Mouse (Mus musculus): ENCODE measurements around the gene Tnfrsf23. TPM values are rescaled to one million over a fixed set of nuclear protein-coding genes. Genes with fewer than 3 reads are reported as not detected.

Tnfrsf23 gene
- 1.6 and 1.9 TPM in 2 replicates for polyA plus RNA-seq (2015; fragmentation: Nextera tagmentation; extraction: Ambion mirVana)

GRCm38 (mm10) chr7:143685359-143686067, at the start of gene Tnfrsf23:
Gene Tnfrsf23 (minus strand): TSS chr7:143685872.
- ATAC-seq (ENCODE audit: low FRiP score, low TSS enrichment), result peak; percentile 94
- WGBS, result 1% methylated on average over 35 of the region's 35 CpGs

GRCm38 (mm10) chr7:143733746-143734145, 48.1 kb upstream of the Tnfrsf23 start:
- H3K9me3 ChIP-seq (ENCODE audit: low read length), result no peaks in the 10 kb centered on the region
- peaks cover 5% of the 10 kb centered on the region; the same call in 1 of the 2 replicates for H3K36me3 ChIP-seq (ENCODE audit: insufficient read depth, low read length)
- ATAC-seq (ENCODE audit: low FRiP score, low TSS enrichment), result no peak
- H3K27me3 ChIP-seq (ENCODE audit: insufficient read depth, low read length), result no peaks in the 10 kb centered on the region
- peaks cover 24% of the 10 kb centered on the region for H3K4me1 ChIP-seq (ENCODE audit: insufficient read depth, low read length)
- H3K4me3 ChIP-seq (ENCODE audit: low read length), result no peak overlapping the region
- WGBS, result 92% methylated on average over 4 of the region's 4 CpGs
- no peak overlapping the region for H3K4me2 ChIP-seq (replicated peaks; ENCODE audit: low read depth, low read length)
- no peak overlapping the region for H3K27ac ChIP-seq (ENCODE audit: low read length)
- H3K9ac ChIP-seq (replicated peaks; ENCODE audit: low read length), result no peak overlapping the region

More at GRCm38 (mm10) chr7:143685359-143686067, at the start of gene Tnfrsf23:
- Histone ChIP-seq H3K27me3 (ENCODE audit: insufficient read depth, low read length) (no peaks in the 10 kb centered on the region), H3K4me1 (ENCODE audit: insufficient read depth, low read length) (0 out of 2 replicates have a peak, but pooled peaks cover 3% of the 10 kb centered on the region), H3K4me2 (replicated peaks; ENCODE audit: low read depth, low read length) (peak within 1 kb of the TSS; percentile 94), H3K9me3 (ENCODE audit: low read length) (no peaks in the 10 kb centered on the region), H3K9ac (replicated peaks; ENCODE audit: low read length) (peak within 1 kb of the TSS; percentile 61), H3K36me3 (ENCODE audit: insufficient read depth, low read length) (peaks cover 16% of the 10 kb centered on the region; the same call in 1 of the 2 replicates), H3K27ac (ENCODE audit: low read length) (no peak within 1 kb of the TSS), H3K4me3 (ENCODE audit: low read length) (peak within 1 kb of the TSS; percentile 56)

- 0 out of 2 replicates have a peak, but pooled peaks have one; percentile 21 for ATAC-seq (ENCODE audit: low FRiP score, low TSS enrichment)
- Histone ChIP-seq H3K27me3 (ENCODE audit: insufficient read depth, low read length) (no peaks in the 10 kb centered on the region), H3K9ac (replicated peaks; ENCODE audit: low read length) (no peak overlapping the region), H3K9me3 (ENCODE audit: low read length) (no peaks in the 10 kb centered on the region), H3K4me3 (ENCODE audit: low read length) (no peak overlapping the region), H3K36me3 (ENCODE audit: insufficient read depth, low read length) (peaks cover 5% of the 10 kb centered on the region; the same call in 1 of the 2 replicates), H3K4me2 (replicated peaks; ENCODE audit: low read depth, low read length) (no peak overlapping the region), H3K4me1 (ENCODE audit: insufficient read depth, low read length) (peaks cover 15% of the 10 kb centered on the region), H3K27ac (ENCODE audit: low read length) (no peak overlapping the region)
- WGBS, result 56% methylated on average over 10 of the region's 10 CpGs
These were observed 44.2 kb upstream of the Tnfrsf23 start for GRCm38 (mm10) chr7:143729886-143730285.

- Histone ChIP-seq H3K4me3 (ENCODE audit: low read length) (no peak overlapping the region), H3K27me3 (ENCODE audit: insufficient read depth, low read length) (no peaks in the 10 kb centered on the region), H3K4me2 (replicated peaks; ENCODE audit: low read depth, low read length) (no peak overlapping the region), H3K9me3 (ENCODE audit: low read length) (no peaks in the 10 kb centered on the region), H3K9ac (replicated peaks; ENCODE audit: low read length) (no peak overlapping the region), H3K36me3 (ENCODE audit: insufficient read depth, low read length) (no peaks in the 10 kb centered on the region), H3K4me1 (ENCODE audit: insufficient read depth, low read length) (peaks cover 18% of the 10 kb centered on the region), H3K27ac (ENCODE audit: low read length) (no peak overlapping the region)
- ATAC-seq (ENCODE audit: low FRiP score, low TSS enrichment), result no peak
- 80% methylated on average over 4 of the region's 4 CpGs for WGBS
These were observed 40.7 kb upstream of the Tnfrsf23 start for GRCm38 (mm10) chr7:143726396-143726795.

- Histone ChIP-seq H3K4me2 (replicated peaks; ENCODE audit: low read depth, low read length) (no peak overlapping the region), H3K9ac (replicated peaks; ENCODE audit: low read length) (no peak overlapping the region), H3K36me3 (ENCODE audit: insufficient read depth, low read length) (no peaks in the 10 kb centered on the region), H3K4me3 (ENCODE audit: low read length) (no peak overlapping the region), H3K4me1 (ENCODE audit: insufficient read depth, low read length) (0 out of 2 replicates have a peak, but pooled peaks cover 5% of the 10 kb centered on the region), H3K27ac (ENCODE audit: low read length) (peak overlapping the region; percentile 6; the same call in 1 of the 2 replicates), H3K27me3 (ENCODE audit: insufficient read depth, low read length) (no peaks in the 10 kb centered on the region), H3K9me3 (ENCODE audit: low read length) (no peaks in the 10 kb centered on the region)
- 82% methylated on average over 4 of the region's 4 CpGs for WGBS
- ATAC-seq (ENCODE audit: low FRiP score, low TSS enrichment), result peak; percentile 71; the same call in 1 of the 2 replicates
These were observed 38.2 kb upstream of the Tnfrsf23 start for GRCm38 (mm10) chr7:143723841-143724240.

GRCm38 (mm10) chr7:143722646-143723045, 37.0 kb upstream of the Tnfrsf23 start:
- 85% methylated on average over 5 of the region's 5 CpGs for WGBS
- no peaks in the 10 kb centered on the region for H3K27me3 ChIP-seq (ENCODE audit: insufficient read depth, low read length)
- H3K4me3 ChIP-seq (ENCODE audit: low read length), result no peak overlapping the region
- peaks cover 15% of the 10 kb centered on the region for H3K4me1 ChIP-seq (ENCODE audit: insufficient read depth, low read length)
- H3K4me2 ChIP-seq (replicated peaks; ENCODE audit: low read depth, low read length), result no peak overlapping the region
- no peaks in the 10 kb centered on the region for H3K36me3 ChIP-seq (ENCODE audit: insufficient read depth, low read length)
- no peak overlapping the region for H3K9ac ChIP-seq (replicated peaks; ENCODE audit: low read length)
- no peaks in the 10 kb centered on the region for H3K9me3 ChIP-seq (ENCODE audit: low read length)
- no peak for ATAC-seq (ENCODE audit: low FRiP score, low TSS enrichment)
- no peak overlapping the region for H3K27ac ChIP-seq (ENCODE audit: low read length)

GRCm38 (mm10) chr7:143717811-143718210, 32.1 kb upstream of the Tnfrsf23 start:
- H3K4me1 ChIP-seq (ENCODE audit: insufficient read depth, low read length), result peaks cover 20% of the 10 kb centered on the region
- no peaks in the 10 kb centered on the region for H3K27me3 ChIP-seq (ENCODE audit: insufficient read depth, low read length)
- peaks cover 16% of the 10 kb centered on the region for H3K36me3 ChIP-seq (ENCODE audit: insufficient read depth, low read length)
- H3K4me2 ChIP-seq (replicated peaks; ENCODE audit: low read depth, low read length), result no peak overlapping the region
- H3K27ac ChIP-seq (ENCODE audit: low read length), result peak overlapping the region; percentile 76
- WGBS, result 83% methylated on average over 1 of the region's 1 CpGs
- H3K4me3 ChIP-seq (ENCODE audit: low read length), result no peak overlapping the region
- H3K9me3 ChIP-seq (ENCODE audit: low read length), result no peaks in the 10 kb centered on the region
- peak; percentile 81 for ATAC-seq (ENCODE audit: low FRiP score, low TSS enrichment)
- no peak overlapping the region for H3K9ac ChIP-seq (replicated peaks; ENCODE audit: low read length)

GRCm38 (mm10) chr7:143713421-143713820, 27.7 kb upstream of the Tnfrsf23 start:
- Histone ChIP-seq H3K4me2 (replicated peaks; ENCODE audit: low read depth, low read length) (no peak overlapping the region), H3K9ac (replicated peaks; ENCODE audit: low read length) (no peak overlapping the region), H3K9me3 (ENCODE audit: low read length) (no peaks in the 10 kb centered on the region), H3K27ac (ENCODE audit: low read length) (no peak overlapping the region), H3K36me3 (ENCODE audit: insufficient read depth, low read length) (peaks cover 28% of the 10 kb centered on the region), H3K4me1 (ENCODE audit: insufficient read depth, low read length) (peaks cover 27% of the 10 kb centered on the region), H3K27me3 (ENCODE audit: insufficient read depth, low read length) (no peaks in the 10 kb centered on the region), H3K4me3 (ENCODE audit: low read length) (no peak overlapping the region)
- no peak for ATAC-seq (ENCODE audit: low FRiP score, low TSS enrichment)
- 69% methylated on average over 4 of the region's 4 CpGs for WGBS

- H3K36me3 ChIP-seq (ENCODE audit: insufficient read depth, low read length), result peaks cover 30% of the 10 kb centered on the region
- WGBS, result 78% methylated on average over 8 of the region's 8 CpGs
- no peak overlapping the region for H3K9ac ChIP-seq (replicated peaks; ENCODE audit: low read length)
- H3K4me2 ChIP-seq (replicated peaks; ENCODE audit: low read depth, low read length), result no peak overlapping the region
- no peaks in the 10 kb centered on the region for H3K9me3 ChIP-seq (ENCODE audit: low read length)
- H3K27ac ChIP-seq (ENCODE audit: low read length), result no peak overlapping the region
- H3K27me3 ChIP-seq (ENCODE audit: insufficient read depth, low read length), result no peaks in the 10 kb centered on the region
- peaks cover 22% of the 10 kb centered on the region for H3K4me1 ChIP-seq (ENCODE audit: insufficient read depth, low read length)
- no peak overlapping the region for H3K4me3 ChIP-seq (ENCODE audit: low read length)
- no peak for ATAC-seq (ENCODE audit: low FRiP score, low TSS enrichment)
These were observed 27.2 kb upstream of the Tnfrsf23 start for GRCm38 (mm10) chr7:143712771-143713348.

- Histone ChIP-seq H3K36me3 (ENCODE audit: insufficient read depth, low read length) (peaks cover 30% of the 10 kb centered on the region), H3K9ac (replicated peaks; ENCODE audit: low read length) (no peak overlapping the region), H3K4me2 (replicated peaks; ENCODE audit: low read depth, low read length) (no peak overlapping the region), H3K4me3 (ENCODE audit: low read length) (no peak overlapping the region), H3K4me1 (ENCODE audit: insufficient read depth, low read length) (peaks cover 16% of the 10 kb centered on the region), H3K27ac (ENCODE audit: low read length) (peak overlapping the region; percentile 43; the same call in 1 of the 2 replicates), H3K9me3 (ENCODE audit: low read length) (no peaks in the 10 kb centered on the region), H3K27me3 (ENCODE audit: insufficient read depth, low read length) (no peaks in the 10 kb centered on the region)
- WGBS, result 62% methylated on average over 4 of the region's 4 CpGs
- ATAC-seq (ENCODE audit: low FRiP score, low TSS enrichment), result no peak
These were observed 26.4 kb upstream of the Tnfrsf23 start for GRCm38 (mm10) chr7:143712023-143712422.
